ENCODE assay signal across 19 mouse cellular contexts in genomic region chr2:166702113-166702445, GRCm38 (mm10). TPM values are rescaled to one million over a fixed set of nuclear protein-coding genes. Genes with fewer than 3 reads are reported as not detected.
DNase-seq lines count a peak whose midpoint lies in the region; ATAC-seq and TF ChIP-seq lines count a peak whose summit lies in the region.
"Had no signal": no experiment of that assay in that cellular context is flagged by ENCODE, and none has a peak within 500 bp of the region (broad histone marks: within the 10 kb centered on the region; RNA-seq: fewer than 3 reads in every experiment).

No protein-coding gene starts in this region.

- H3K4me1 ChIP-seq in spleen, adult 2 months (ENCODE audit: control insufficient read depth, insufficient read depth, insufficient read length) = peaks cover 20% of the 10 kb centered on the region; the same call in 1 of the 2 replicates
- H3K4me1 ChIP-seq in bone marrow, adult 2 months (ENCODE audit: control insufficient read depth, insufficient read depth, low read length) = peaks cover 18% of the 10 kb centered on the region
- peaks cover 78% of the 10 kb centered on the region for H3K4me1 ChIP-seq in liver, embryonic 16.5 days (ENCODE audit: control insufficient read depth, low read depth, low read length)
- H3K4me1 ChIP-seq in midbrain, embryonic 15.5 days = no peaks in the 10 kb centered on the region
- H3K4me1 ChIP-seq: hindbrain, embryonic 15.5 days; lung, embryonic 15.5 days had no signal

- DNase-seq in spleen, adult 2 months (ENCODE audit: low read depth in 1 of 2, low spot score in 2 of 2) = peak in 1 of 2 experiments; percentile 21
- DNase-seq in spleen, postnatal 36 days (ENCODE audit: low spot score in 2 of 2) = no peak
- peak; percentile 62 for DNase-seq in thymus, postnatal 4 days
- DNase-seq in adrenal gland, postnatal 25 days = no peak
- DNase-seq: adrenal gland, postnatal 36 days; cerebellum, adult 18-20 months; cerebellum, postnatal 25 days; heart, postnatal 36 days had no signal

- no peak overlapping the region for H3K4me3 ChIP-seq in spleen, adult 2 months (ENCODE audit: extremely low read depth, insufficient read depth, insufficient read length)
- H3K4me3 ChIP-seq in bone marrow, adult 2 months (replicated peaks; ENCODE audit: control insufficient read depth, low read depth, low read length) = peak overlapping the region; percentile 20
- peak overlapping the region; percentile 56 for H3K4me3 ChIP-seq in liver, embryonic 16.5 days (ENCODE audit: low read depth, low read length)
- no peak overlapping the region for H3K4me3 ChIP-seq in midbrain, embryonic 15.5 days
- H3K4me3 ChIP-seq: embryonic facial prominence, embryonic 15.5 days; hindbrain, embryonic 15.5 days; limb, embryonic 13.5 days; lung, embryonic 15.5 days; midbrain, embryonic 10.5 days; neural tube, embryonic 13.5 days had no signal

- no peak for TF ChIP-seq POLR2A in spleen, adult 2 months (IDR thresholded peaks at IDR 0.05; ENCODE audit: low read depth, low read length)
- no peak for TF ChIP-seq POLR2A in bone marrow, adult 2 months (IDR thresholded peaks at IDR 0.05; ENCODE audit: borderline replicate concordance, control insufficient read depth, low read depth, low read length)

- H3K27me3 ChIP-seq in spleen, adult 2 months (ENCODE audit: control insufficient read depth, insufficient read depth, low read length) = no peaks in the 10 kb centered on the region
- no peaks in the 10 kb centered on the region for H3K27me3 ChIP-seq in liver, embryonic 16.5 days (ENCODE audit: control insufficient read depth, insufficient read depth, low read depth, low read length)
- H3K27me3 ChIP-seq in midbrain, embryonic 15.5 days (replicated peaks) = no peaks in the 10 kb centered on the region
- H3K27me3 ChIP-seq: embryonic facial prominence, embryonic 15.5 days; hindbrain, embryonic 15.5 days; limb, embryonic 13.5 days; lung, embryonic 15.5 days; neural tube, embryonic 13.5 days had no signal

- peak overlapping the region; percentile 72 for H3K4me2 ChIP-seq in liver, embryonic 16.5 days (ENCODE audit: low read depth, low read length)
- no peak overlapping the region for H3K4me2 ChIP-seq in midbrain, embryonic 15.5 days
- H3K4me2 ChIP-seq: embryonic facial prominence, embryonic 15.5 days; hindbrain, embryonic 15.5 days; limb, embryonic 13.5 days; lung, embryonic 15.5 days; neural tube, embryonic 13.5 days had no signal

- H3K9me3 ChIP-seq in liver, embryonic 16.5 days (replicated peaks; ENCODE audit: control insufficient read depth, low read length) = peaks cover 6% of the 10 kb centered on the region
- no peaks in the 10 kb centered on the region for H3K9me3 ChIP-seq in midbrain, embryonic 15.5 days
- H3K9me3 ChIP-seq: embryonic facial prominence, embryonic 15.5 days; hindbrain, embryonic 15.5 days; lung, embryonic 15.5 days; neural tube, embryonic 13.5 days had no signal

- peaks cover 7% of the 10 kb centered on the region for H3K36me3 ChIP-seq in spleen, adult 2 months (ENCODE audit: control insufficient read depth, insufficient read depth, low read length)
- H3K36me3 ChIP-seq in liver, embryonic 16.5 days (ENCODE audit: control insufficient read depth, insufficient read depth) = peaks cover 10% of the 10 kb centered on the region
- H3K36me3 ChIP-seq in midbrain, embryonic 15.5 days (replicated peaks) = no peaks in the 10 kb centered on the region
- H3K36me3 ChIP-seq: lung, embryonic 15.5 days had no signal

- TF ChIP-seq CTCF in spleen, adult 2 months (IDR thresholded peaks at IDR 0.05; ENCODE audit: extremely low read depth, insufficient read depth, insufficient read length, insufficient replicate concordance) = no peak
- no peak for TF ChIP-seq CTCF in bone marrow, adult 2 months (IDR thresholded peaks at IDR 0.05; ENCODE audit: control insufficient read depth, insufficient read depth, low read length)

- peak overlapping the region; percentile 70 for H3K27ac ChIP-seq in spleen, adult 2 months (ENCODE audit: insufficient read depth, low read length)
- peak overlapping the region; percentile 9; the same call in 1 of the 2 replicates for H3K27ac ChIP-seq in bone marrow, adult 2 months (ENCODE audit: control insufficient read depth, insufficient read depth, low read depth, low read length, poor library complexity)
- peak overlapping the region; percentile 52 for H3K27ac ChIP-seq in liver, embryonic 16.5 days (ENCODE audit: low read length)
- no peak overlapping the region for H3K27ac ChIP-seq in midbrain, embryonic 15.5 days
- H3K27ac ChIP-seq: embryonic facial prominence, embryonic 15.5 days; hindbrain, embryonic 15.5 days; limb, embryonic 13.5 days; lung, embryonic 15.5 days; macrophage; midbrain, embryonic 10.5 days; neural tube, embryonic 13.5 days had no signal

- 86% methylated on average over 2 of the region's 2 CpGs for WGBS in spleen, adult 2 months
- WGBS in bone marrow, adult 2 months = 91% methylated on average over 2 of the region's 2 CpGs
- 83% methylated on average over 2 of the region's 2 CpGs for WGBS in liver, embryonic 16.5 days (ENCODE audit: insufficient replicate concordance)
- 96% methylated on average over 2 of the region's 2 CpGs for WGBS in midbrain, embryonic 15.5 days

- peak overlapping the region; percentile 67; the same call in 1 of the 2 replicates for H3K9ac ChIP-seq in liver, embryonic 16.5 days (ENCODE audit: low read depth, low read length)
- no peak overlapping the region for H3K9ac ChIP-seq in midbrain, embryonic 15.5 days
- H3K9ac ChIP-seq: embryonic facial prominence, embryonic 15.5 days; hindbrain, embryonic 15.5 days; lung, embryonic 15.5 days; neural tube, embryonic 13.5 days had no signal

- ATAC-seq in liver, embryonic 16.5 days (ENCODE audit: low read depth) = no peak
- ATAC-seq in midbrain, embryonic 15.5 days (replicated peaks) = no peak
- ATAC-seq: intestine, postnatal 0 days had no signal

RNA-seq across cellular contexts. Expression of gene Prex1, which starts 11.6 kb away (rescaled TPM):
- 123 and 154 TPM in 2 replicates for polyA plus RNA-seq in spleen, adult 2 months (2012; rRNA removed)
- 27.3 and 38.8 TPM in 2 replicates for polyA plus RNA-seq in bone marrow, adult 2 months (2011; ENCODE audit: insufficient read depth, insufficient read length, low replicate concordance, missing spikeins)
- 13.0 and 16.1 TPM in 2 replicates for polyA plus RNA-seq in liver, embryonic 16.5 days (2015; fragmentation: Nextera tagmentation; extraction: Ambion mirVana)
- polyA plus RNA-seq in midbrain, embryonic 15.5 days (2015; fragmentation: Nextera tagmentation; extraction: Ambion mirVana) = 20.6 and 22.0 TPM in 2 replicates
- 14.0 and 14.1 TPM in 2 replicates for total RNA-seq in adrenal gland, postnatal 25 days (2021)

Comparison
In these comparisons a context has a peak if more than half of its experiments do, and no peak if none do; other contexts are left out.
1. H3K4me3 ChIP-seq: peak in bone marrow, adult 2 months (single experiment) and liver, embryonic 16.5 days (single experiment); none in spleen, adult 2 months (single experiment) and midbrain, embryonic 15.5 days (single experiment).